Mouse (Mus musculus) gastrocnemius, postnatal 4 days (tissue): ENCODE results near the gene Sema4a. TPM values are rescaled to one million over a fixed set of nuclear protein-coding genes. Genes with fewer than 3 reads are reported as not detected.

Source experiments
- DNase-seq, 2 experiments: peaks; one replicate each; pipeline ENCODE4 v3.0.0; 2021 to 2022; ENCODE audit warnings: low spot score in 2 of 2, mixed read lengths in 2 of 2
- total RNA-seq, 2 experiments: library from RNA; stranded (reverse); gene quantifications; 2 replicates each; pipeline ENCODE4 v1.2.3; 2021

Sema4a gene
- total RNA-seq, 2 experiments from 2014 or later = 3.0 to 4.4 TPM

DNA sequence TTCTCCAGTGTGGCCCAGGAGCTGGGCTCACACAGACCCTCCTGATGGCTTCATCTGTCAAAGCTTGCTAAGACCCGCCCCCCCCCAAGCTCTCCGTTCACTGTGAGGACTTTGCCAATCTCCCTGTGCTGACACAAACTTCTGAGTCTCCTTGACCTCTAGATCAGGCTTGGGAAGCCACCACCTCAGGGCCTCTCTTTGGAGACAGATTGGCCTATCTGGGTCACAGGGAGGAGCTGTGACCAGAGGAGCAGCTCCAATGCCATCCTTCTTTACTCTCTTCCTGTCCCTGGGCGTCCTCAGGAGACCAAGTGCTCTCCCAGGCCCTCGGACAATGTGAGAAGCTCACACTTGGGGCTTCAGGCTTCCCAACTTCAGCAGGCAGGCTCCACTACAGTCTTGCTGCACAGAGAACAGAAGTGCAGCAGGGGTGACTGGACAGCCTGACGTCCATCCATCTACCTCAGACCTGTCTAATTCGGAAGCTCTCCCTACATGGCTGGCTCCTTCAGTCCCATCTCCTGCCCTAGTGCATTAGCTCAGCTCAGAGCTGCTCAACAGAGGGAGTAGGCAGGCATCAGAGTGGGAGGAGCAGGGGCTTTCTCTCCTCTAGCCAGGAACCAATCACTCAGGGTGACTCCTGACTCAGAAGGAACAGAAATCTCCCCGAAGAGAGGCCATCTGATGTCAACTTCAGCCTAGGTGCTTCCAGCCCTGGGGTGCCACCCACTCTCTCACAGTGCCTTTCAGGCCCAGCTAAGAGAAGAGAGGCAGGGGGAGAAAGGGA, 4.0 kb downstream of the Sema4a start:
- DNase-seq = no peak

DNA sequence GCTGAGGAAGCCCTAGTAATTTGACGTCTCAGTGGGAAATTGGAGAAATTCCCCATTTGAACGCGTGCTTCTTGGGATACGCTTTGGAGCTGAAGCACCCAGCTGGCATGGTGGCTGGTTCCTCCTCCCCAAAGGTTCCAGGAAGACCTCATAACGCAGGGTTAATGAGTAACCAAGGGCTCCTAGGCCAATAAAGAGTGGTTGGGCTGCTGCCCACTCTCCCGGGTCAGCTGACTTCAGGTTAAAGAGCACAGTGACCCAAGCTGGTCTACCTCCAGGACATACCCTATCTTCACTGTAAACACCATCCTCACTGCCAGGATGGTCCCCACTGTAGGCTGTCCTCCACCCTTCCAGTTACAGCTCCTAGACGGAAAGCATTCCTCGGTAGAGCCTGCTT, 4.7 kb downstream of the Sema4a start:
- no peak for DNase-seq

DNA sequence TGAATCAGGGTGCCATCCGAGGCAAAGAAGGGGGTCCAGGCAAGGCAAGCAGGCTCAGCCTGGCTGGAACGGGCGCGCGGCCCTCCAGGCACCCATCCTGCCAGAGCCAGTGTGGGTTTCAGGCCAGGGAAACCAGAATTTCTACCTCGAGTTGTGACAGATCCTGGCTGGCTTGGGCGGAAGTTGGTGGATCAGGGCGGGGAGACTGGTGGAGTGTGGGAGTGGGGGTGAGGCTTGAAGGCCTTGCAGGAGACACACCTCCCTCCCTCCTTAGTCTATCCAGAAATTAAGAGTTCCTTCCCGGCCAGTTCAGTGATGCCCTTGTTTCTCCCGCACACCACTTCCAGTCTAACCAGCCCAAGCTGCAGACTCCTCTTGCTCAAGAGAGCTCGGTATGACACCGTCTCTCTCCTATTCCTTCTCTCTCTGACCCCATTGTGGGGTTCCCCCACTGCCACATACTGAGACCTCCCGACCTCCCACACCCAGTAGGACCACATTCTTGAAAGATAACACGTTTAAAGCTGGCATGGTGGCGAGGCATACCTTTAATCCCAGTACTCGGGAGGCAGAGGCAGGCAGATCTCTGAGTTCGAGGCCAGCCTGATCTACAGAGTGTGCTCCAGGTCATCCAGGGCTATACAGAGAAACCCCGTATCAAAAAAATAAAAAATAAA, 5.3 kb downstream of the Sema4a start:
- no peak for DNase-seq

DNA sequence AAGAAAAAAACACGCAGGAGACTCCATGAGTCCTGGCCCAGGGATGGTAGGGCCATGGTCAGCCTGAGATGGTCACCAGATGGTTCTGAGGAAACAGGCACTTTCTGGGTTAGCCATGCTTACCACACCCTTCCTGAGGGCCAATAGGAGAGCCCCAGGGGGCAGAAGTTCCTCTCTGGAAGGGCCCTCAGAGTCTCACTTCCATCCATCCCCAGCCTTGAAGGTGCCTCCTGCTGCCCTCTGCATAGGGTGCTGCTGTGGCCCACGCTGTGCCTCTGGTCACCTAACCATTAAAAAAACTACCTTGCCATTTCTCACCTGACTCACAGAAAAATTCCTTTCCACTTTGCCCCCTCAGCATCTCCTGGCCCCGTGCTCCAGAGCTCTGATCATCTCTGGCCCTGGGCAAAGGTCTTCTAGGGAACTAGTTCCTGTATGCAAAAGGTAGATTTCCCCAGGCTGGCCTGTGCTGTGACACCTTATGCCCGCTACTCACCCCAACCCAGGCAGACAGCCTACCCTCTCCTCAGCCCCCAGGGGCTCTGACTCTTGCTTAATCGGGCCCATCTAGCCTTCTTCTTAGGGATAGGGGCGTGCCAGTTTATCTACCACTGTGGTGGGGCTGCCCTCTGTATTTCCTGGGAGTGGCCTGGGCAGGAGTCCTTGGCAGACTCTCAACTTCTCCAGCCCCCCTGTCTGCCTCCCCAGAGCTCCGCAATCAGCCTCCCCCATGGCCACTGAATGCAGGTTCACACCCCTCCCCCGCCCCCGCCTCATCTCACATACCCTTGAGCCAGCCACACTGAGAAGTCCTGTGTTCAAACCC, 6.0 kb downstream of the Sema4a start:
- DNase-seq = no peak

DNA sequence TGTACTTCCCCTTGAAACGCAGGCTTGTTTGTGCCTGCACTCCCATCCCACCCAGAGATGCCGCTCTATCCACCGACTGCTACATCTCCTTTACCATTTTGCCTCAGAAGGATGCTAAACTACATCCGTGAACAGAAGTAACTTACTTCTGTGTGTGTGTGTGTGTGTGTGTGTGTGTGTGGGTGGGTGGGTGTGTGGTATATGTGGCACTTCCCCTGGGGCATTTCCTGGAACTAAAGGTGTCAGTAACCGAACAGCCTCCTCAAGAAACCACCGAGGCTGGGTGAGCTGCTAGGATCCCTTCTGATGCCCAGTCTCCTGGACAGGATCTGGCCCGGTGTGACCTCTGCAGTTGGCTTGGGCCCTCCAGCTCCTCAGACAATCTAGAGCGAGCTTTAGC, 7.0 kb downstream of the Sema4a start:
- no peak for DNase-seq

DNA sequence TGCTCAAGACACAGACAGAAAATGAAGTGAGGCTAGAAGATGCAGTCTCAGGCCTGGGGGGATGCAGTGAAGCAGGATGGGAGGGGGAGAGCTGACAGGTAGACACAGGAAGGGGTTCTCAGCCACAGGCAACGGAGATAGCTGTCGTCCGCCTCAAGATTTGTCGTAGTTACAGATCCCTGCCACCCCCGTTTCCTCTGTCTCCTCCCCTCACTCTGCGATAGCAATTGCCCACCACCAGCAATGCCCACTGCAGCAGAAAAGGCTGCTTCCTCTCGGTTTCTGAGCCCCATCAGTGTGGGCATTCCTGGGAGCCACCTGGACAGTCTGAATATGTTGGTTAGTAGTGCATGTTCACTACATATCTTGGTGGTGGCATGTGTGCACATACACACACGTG, 7.6 kb downstream of the Sema4a start:
- DNase-seq = no peak

DNA sequence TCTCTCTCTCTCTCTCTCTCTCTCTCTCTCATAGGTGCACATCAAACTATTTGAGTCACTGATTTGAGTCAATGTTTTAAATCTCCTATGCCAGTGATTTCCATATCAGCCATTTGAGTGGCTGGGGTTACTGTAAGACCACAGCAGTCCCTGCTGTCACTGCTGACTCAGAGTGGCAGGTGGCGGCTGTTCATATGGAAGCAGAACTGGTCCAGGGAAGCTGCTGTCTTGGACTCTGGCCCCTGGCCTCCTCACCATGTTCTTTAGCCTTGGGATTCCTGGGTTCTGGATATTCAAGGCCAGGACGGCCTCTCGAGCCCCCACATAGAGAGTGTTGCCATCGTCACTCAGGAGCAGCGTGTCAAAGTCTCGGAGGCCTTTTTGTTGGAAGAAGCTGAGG, 8.3 kb downstream of the Sema4a start:
- no peak for DNase-seq

DNA sequence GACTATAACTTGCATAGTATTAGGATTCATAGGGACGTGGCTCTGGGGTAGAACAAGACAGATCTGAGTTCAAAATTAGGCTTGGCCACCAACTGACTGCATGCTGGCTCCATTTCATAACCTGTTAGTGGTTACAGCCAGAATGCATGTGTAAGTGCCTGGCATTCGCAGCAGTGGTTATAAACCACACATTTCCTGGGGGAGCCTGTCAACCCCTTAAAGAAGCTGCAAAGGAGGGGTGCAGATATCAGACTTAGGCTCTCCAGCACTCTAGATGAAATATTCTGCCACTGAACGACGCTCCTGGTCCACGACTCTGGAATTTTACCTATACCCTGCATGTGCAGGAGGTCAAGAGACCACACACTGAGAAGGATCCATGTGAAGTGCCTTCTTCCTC, 8.7 kb downstream of the Sema4a start:
- DNase-seq = no peak

DNA sequence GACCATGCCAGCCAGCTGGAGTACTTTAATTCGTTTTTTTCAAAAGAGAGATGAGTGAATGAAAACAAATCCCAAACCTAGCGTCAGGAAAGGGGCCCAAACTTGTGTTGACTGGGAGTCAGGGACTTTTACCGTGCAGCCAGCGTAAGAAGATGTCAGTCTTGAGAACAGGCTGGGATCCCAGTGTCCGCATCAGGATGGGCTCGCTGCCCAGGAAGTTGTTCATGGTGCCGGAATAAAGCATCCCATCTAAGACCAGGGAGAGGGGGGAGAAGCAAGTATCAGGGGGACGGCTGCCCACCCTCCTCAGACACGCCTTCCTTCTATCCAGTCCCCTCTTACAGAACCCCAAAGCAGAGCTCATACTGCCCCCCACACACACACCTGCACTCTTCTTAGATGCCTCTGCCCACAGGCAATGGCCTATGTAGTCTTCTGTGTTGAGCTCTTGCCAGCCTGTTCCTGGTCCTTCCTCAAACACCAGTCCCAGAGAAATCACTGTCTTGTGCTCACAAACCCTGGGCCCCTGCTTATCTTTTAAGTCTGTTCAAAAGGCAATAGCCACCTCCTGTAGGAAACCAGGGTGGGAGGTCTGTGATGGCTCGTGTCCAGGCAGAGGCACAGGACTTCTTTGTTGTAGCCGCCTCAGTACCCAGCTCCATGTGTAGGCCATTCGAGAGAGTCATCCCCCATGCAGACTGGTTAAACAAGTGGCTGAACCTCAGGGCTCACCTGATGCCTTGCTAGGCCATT, 10.4 kb downstream of the Sema4a start:
- DNase-seq = no peak

DNA sequence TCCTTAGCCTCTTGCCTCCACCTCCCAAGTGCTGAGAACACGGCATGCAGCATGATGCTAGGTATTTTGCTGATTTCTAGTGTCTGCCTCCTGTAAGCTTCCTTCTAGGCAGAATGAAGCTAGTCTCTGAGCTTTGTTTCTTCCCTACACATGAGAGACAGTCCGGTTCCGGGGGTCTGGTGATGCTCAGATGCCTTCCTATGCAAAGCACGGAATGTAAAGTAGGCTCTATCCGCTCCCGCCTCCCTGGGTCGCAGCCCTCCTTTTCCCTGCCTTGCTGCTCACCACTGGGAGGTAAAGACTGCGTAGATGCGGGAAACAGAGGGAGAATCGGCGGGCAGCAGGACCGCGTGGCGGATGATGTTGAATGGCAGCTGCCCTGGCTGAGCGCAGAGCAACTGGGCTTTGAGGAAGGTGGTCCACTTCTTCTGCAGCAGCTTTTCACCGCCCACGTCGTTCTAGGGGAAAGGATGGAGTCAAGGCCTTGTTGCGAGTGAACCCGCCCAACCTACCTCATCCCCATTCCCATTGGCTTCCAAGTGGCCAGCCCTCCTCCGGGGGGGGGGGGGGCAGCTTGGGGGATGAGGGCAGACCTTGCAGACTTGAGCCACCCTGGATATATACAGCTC, 11.5 kb downstream of the Sema4a start:
- peak in 1 of 2 experiments; percentile 47 for DNase-seq

DNA sequence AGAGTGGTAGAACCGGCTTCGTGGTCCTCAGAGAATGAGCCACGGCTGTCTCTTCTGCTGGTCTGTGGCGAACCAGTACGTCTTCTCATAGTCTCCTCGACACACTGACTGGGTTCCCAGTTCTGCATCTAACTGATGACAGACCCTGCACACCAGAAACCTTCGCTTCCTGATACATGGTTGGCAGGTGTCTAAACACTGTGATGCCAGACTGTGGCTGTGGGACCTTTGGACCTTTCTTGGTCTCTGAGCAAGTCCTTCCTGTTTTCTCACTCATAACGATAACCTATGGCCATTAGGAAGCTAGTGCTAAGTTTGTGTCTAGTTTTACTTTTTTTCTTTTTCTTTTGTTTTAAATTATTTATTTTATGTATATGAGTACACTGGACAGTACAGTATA, 12.5 kb downstream of the Sema4a start:
- DNase-seq = no peak

DNA sequence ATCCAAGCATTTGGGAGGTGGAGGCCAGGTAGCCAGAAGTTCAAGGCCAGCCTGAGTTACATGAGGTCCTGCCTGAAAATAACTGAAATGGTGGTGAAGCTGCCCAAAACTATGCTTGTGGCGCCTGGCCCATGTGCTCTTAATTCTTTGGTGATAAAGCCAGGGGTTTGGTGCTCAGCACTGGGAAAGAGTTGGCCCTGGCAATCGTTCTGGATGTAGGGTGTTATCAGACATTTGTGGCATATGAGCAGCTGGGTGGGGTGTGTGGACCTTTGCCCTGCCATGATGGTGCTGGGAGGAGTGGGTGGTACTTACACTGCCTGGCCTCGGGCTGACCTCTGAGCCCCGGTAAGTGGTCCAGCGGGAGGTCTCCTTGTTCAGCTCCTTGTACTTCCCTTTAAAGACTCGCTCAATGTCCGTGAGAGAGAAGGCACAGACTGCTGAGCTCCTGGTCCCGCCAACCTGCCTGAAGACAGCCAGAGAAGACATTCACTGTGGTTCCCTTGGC, 13.3 kb downstream of the Sema4a start:
- no peak for DNase-seq

DNA sequence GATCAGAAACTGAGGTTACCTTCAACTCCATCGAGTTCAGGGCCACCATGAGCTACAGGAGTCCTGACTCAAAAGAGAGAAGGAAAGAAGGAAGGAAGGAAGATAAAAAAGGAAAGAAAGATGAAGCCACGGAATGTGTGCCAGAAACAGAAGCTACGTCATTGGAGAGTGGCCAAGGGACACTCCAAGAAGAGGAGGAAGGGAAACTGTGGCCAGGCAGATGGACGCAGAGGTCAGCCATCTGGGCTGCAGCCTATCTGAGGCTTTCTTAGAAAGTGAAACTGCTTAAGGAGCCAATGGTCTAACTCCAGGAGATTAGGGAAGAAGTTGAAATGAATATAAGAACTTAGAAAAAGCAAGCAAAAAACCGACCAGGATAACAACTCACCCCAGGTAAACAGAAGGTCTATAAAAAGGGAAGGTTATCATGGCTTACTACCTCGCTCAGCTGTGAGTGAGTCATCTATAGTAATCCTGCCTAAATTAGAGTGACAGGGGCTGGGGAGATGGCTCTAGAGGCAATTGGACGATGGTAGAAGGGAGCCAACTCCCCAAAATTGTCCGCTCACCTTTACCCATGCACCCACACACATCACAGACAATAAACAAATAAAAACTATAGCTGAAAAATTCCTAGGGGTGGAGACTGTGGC, 14.4 kb downstream of the Sema4a start:
- DNase-seq = no peak

DNA sequence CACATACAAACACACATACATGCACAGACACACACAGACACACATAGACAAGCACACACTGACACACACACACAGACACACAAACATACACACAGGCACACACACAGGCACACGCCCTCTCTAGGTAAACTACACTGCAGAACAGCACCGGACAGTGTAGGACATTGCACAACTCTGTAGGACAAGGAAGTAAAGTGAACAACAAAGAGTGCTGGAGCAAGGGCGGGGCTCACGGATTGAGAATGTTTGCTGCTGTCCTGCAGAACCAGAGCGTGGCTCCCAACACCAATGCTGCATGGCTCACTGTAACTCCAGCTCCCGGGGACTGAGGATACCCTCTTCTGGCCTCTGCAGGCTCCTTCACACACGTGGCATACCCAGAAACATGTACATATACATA, 18.1 kb downstream of the Sema4a start:
- DNase-seq = no peak

DNA sequence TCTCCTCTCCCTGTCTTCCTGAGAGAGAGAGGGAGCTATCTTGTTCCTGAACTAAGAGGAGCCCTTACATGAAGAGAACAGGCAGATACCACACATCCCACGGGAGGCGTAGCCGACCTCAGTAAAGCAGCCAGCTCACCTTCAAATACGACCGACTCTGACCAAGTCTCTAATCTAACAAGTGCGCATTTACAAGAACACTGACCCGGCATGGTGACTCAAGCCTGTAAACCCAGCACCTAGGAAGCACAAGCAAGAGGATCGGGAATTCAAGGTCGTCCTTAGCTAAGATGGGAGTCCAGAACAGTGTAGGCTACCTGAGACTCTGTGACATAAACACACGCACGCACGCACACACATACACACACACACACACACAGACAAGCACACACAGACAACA, 18.5 kb downstream of the Sema4a start:
- no peak for DNase-seq

DNA sequence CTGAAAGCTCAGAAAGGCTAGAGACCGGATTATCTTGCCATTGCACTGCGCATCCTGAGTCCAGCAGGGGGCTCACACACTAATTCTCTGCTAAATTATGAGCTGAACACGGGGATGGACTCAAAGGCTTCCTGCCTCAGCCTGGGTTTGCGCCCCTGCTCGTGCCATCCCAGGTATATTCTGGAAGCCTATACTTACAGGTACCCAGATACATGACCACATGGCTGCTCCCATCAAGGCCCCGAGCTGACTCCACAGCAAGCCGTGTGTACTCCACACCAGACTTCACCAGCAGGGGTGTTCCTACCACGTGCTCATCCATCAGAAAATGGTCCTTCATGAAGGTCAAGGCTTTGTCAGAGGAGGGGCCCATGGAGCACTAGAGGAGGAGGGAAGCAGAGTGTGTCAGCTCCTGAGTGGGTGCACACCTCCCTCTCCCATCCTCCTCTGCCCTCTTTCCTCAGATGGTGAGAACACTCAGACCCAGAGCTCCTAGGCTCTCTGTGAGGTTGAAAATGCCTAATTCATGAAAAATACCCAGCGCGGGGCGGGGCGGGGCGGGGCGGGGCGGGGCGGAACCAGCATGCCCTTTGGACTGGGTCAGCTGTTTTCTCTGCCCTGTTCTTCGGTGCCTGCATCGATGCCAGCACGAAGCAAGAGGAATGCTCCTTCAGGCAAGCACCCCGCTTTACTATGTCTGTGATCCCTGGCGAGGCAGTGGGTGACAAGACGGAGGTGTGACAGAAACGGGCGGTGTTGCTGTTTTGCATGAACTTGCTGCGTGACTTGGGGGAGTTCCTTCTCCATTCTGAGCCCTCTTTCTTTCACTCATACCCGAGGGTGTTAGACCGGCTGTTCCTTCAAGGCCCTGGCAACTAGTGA, 20.2 kb downstream of the Sema4a start:
- no peak for DNase-seq

DNA sequence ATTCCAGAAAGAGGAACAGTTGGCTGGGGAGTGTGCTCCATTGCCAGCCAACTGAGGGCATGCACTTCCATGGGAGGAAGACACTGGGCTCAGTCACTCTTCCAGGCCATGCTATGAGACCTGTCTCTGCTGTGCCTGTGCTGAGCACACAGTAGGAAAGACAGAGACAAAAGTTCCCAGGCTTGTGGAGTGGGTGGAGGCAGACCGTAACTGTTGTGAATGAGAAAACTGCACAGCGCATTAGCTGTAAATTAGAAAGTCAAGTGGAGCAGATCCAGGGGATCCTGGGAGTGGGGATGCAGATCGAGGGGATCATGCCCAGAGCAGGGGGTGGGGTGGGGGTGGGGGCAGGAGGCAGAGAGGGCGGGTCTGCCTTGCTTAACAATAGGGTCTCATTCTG, 21.4 kb downstream of the Sema4a start:
- DNase-seq = no peak

DNA sequence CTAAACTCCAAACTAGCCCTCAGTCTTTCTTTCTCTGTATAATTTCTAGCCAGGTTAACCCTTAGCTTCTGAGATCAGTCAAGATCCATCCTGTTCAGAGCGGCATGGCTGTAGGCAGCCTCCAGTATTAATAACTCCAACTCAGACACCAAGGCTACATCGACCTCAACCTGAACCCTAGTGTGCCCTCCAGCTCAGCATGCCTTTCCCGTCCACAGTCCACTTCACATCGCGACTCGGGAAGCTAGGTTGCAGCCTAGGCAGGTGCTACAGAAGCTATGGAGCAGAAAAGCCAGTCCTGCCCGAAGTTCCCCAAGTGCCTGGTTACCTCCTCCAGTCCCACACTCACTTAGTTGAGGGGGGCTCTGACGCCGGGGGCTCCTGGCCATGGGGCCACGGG, 23.5 kb downstream of the Sema4a start:
- no peak for DNase-seq
